Mouse (Mus musculus) adrenal gland, postnatal 4 days (tissue): Measurements from ENCODE around the gene Dhfr. TPM values are rescaled to one million over a fixed set of nuclear protein-coding genes. Genes with fewer than 3 reads are reported as not detected.

Experiments used
- DNase-seq, 2 experiments: peaks; one replicate each; pipeline ENCODE4 v3.0.0; 2021 to 2022; ENCODE audit warnings: low spot score in 2 of 2, mixed read lengths in 2 of 2
- long read RNA-seq, 2 experiments: library from polyadenylated mRNA; stranded (forward); transcript quantifications; one replicate each; pipeline ENCODE4 v2.0.0; 2021
- total RNA-seq, 2 experiments: library from RNA; stranded (reverse); gene quantifications; 2 replicates each; pipeline ENCODE4 v1.2.3; 2021

Dhfr gene
- 1 to 10 TPM; 9.4 to 9.6 TPM for total RNA-seq
- long read RNA-seq, experiment 1, full-length matches to known transcripts, result 29 of 33 reads
- long read RNA-seq, experiment 1, partial matches to known transcripts, result 0 of 33 reads
- long read RNA-seq, experiment 1, other reads (novel, unspliced or antisense), result 4 of 33 reads
- long read RNA-seq, experiment 2, full-length matches to known transcripts, result 26 of 30 reads
- long read RNA-seq, experiment 2, partial matches to known transcripts, result 0 of 30 reads
- long read RNA-seq, experiment 2, other reads (novel, unspliced or antisense), result 4 of 30 reads

DNA sequence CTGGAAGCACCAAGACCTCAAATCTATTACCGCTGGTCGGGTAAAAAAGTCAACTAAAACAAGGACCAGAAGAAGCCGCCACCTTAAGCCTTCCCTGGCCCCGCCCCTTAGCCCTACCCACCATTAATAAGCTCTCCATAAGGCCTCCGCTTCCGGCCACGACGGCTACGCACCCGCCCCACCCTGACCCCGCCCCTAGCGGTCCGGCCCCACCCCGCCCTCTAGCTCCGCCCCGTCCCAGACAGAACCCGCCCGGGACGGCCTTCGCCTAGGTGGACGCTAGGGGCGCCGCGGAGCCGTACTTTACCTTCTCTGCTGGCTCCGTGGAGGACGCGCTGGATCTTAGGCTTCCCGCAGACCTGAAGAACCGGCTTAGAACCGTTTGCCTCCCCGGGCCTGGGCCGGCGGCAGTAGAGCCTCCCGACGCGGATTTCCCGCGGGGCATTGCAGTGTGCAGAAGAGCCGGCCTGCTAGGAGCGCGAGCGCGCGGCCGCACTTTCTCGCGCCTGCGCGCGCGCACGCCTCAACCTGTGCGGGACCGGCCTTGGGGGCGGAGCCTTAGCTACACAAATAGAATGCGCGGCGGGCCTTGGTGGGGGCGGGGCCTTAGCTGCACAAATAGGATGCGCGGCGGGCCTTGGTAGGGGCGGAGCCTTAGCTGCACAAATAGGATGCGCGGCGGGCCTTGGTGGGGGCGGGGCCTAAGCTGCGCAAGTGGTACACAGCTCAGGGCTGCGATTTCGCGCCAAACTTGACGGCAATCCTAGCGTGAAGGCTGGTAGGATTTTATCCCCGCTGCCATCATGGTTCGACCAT is at the start of gene Dhfr, which contains the start of gene Msh3:
Gene Dhfr (plus strand): TSS at position 271 of the 816 bp plus-strand sequence.
Gene Msh3 (minus strand): TSS at position 548 of the 816 bp plus-strand sequence.
- peak; percentile 94 to 97 for DNase-seq

DNA sequence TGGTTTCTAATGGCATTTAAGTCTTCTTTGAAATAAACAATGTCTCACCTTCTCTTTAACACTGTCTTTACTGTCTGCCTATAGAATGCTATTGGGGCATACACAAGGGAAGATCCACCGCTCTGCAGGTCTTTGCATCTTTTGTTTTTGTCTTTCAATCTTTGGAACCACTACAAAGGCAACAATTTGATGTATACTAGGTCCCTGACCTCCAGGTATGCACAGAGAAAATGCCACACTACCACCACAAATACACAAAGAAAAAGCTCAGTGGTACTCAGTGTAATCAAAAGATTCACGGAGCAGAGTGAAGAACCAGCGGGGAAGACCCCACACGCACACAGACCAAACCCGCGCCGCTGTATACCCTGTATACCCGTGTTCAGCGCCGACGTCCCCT is 48.8 kb upstream of the Dhfr start, which contains the start of gene Gm20379:
Gene Gm20379 (plus strand): TSS at position 301 of the 400 bp plus-strand sequence.
- no peak for DNase-seq

DNA sequence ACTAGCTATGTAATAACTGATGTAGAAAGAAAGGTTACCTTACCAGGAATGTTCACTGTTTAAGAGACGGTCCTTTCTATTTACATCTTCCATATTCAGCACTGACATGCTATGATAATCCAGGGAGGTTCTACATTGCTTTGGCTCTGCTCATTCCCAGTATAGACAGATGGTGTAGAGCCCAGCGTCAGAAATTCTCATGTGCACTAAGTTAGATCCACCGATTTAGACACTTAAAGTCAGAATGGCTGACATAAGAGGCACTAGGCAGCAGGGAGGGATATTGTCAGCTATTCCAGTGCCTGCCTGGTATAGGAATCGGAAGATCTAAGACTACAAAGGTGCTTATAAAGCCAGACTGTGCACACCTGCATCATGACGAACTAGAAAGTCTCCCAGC is 39.9 kb upstream of the Dhfr start:
- DNase-seq, result no peak

DNA sequence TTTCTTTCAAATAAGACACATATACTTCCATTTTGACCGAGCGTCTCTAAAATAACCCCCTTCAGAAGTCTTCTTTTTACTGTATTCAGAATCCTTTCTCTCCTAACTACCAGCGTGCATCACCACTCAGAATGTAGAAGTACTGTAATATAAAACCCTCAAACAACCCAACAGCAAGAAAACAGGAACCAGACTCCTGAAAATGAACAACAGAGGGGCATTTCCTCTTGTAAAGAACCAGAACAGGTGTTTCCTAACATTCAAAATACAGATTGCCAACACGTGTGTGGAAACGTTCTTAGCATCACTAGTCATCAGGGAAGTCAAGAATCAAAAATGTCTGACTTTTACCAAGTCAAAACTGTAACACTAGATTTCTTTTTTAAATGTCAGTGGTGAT is 33.8 kb upstream of the Dhfr start:
- DNase-seq, result no peak

DNA sequence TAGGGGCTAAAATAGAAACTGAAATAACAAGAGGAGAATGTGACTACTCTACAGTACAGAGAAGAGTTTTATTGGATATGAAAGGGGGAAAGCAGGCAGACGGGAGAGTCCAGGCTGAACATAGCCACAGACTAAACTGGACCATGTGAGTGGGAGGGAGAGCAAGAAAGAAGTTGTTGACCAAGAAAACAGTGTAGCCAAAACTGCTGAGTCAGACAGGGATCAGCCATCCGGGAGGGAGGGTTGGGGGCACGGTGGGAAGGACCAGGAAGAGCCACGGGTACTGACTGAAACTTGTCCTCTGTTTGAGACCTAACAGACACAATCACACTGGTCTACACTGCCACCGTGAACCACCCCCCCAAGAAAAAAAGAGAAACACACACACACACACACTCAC is 28.5 kb upstream of the Dhfr start:
- DNase-seq, result no peak

DNA sequence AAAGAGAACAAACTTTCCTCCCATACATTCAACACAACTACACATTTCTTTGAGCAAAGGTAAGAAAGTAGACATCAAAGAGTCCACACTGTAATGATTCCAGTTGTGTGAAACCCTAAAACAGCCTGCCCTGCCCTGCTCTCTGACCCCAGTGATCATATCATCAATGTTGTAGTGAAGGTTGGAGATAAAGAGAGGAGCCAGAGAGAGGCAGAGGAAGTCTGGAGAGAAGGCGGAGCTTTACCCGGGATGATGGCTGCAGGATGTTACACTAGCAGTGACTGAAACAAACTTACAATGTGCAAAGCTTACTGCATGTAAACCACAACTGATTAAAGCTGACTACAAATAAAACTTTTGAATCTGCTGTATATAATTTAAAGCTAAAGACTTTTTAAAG is 26.5 kb upstream of the Dhfr start:
- no peak for DNase-seq

DNA sequence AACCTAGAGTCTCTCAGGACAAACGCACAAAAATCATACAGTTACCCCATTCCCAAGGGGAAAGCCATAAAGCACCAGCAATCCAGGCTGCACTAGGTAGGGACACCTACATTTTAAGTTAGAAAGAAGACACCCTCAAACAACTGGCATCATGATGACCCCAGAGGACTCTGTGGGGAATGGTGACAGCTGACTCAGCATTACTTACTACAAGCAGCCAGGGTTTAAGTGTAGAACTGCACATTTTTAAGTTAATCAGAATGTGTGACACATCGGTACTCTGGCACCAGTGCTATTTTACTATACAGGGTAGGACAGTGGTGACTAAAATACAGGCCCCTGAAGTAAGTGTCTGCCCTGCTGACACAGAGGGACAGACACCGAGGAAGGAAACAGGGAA is 23.9 kb upstream of the Dhfr start:
- DNase-seq, result no peak

DNA sequence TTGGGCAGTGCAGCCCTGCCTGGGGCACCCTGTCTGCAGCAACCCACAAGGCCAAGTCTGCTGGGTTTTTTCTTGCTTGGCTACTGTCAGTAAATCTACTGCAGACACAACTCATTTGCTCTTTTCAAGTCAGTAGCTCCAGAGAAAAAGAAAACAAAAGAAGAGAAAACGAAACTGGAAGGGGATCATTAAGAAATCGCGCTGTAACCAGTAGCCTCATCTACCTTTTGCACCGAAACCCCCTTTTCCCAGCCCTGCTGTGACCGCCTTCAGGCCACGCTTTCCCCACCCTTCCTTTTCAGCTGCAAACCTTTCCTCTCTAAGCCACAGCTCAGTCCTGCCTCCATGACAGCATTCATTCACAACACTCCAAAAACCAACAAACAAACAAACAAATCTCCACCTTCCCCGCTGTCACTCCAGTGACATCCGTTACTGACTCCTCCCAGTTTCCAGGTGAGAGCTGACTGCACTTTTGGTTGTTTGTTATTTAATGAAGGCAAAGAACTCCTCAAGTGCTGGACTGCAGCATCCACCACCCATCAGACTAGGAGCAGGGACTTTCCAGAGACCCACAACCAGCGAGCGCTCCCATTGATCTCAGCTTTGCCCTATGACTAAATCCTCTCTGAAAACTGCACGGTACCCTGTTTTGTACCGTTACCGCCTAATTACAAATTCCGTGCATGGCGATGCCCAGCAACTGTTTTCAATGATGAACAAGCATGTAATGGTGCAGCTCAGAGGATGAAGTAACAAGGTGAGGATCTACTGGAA is 22.2 kb upstream of the Dhfr start:
- DNase-seq, result no peak

DNA sequence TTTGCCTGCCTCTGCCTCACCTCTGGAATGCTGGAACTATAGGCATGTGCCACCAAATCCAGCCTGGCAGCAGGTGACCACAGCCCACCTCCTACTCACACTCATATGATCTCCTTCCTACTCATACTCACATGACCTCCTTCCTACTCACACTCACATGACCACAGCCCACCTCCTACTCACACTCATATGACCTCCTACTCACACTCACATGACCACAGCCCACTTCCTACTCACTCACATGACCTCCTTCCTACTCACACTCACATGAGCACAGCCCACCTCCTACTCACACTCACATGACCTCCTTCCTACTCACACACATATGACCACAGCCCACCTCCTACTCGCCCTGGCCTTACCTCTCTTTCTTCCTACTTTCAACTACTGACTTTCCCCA is 17.7 kb upstream of the Dhfr start:
- no peak for DNase-seq

DNA sequence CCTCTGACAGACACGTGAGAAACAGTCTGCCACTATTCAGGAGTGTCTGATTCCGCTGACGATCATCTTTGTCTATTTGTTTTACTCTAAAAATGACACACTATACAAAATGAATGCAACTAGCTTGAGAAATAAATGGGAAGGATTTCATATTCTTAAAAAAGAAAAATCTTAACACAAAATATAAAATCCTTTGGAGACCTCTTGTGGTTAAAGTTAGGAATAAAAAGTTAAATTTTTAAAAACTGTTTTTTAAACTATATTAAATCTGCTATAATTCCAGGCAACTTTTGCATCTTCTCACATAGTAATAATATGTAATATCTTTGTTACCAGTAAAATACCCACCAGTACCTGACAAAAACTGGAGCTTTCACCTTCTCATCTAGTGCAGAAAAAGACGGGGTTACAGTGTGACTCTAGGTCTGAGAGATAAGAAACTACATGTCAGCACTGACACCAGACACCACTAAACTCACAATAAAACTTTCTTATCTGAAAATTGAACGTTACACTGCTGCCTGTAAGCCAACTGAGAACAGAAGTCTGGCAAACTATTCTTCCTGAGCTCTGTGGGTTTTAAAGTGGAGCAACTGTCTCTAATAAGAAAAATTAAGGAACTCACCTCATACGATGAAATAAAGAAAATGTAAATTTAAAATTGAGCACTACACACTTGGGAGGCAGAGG is 16.6 kb upstream of the Dhfr start:
- DNase-seq, result no peak

DNA sequence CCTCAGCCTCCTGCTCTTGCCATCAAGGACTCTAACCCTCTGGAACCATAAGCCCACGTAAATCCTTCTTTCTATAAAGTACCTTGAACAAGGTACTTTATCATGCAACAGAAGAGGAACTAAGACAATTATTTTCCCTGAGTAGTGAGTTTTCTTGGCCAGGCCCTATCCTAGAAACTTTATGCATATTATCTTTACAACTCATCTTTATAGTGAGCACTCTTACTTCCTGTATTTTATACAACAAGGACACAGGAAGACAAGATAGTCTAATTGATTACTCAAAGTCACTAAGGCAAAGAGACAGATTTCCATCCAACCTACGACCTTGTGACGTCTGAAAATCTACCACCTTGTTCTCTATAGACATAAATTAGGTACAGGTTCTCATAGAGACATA is 14.7 kb upstream of the Dhfr start:
- DNase-seq, result no peak

DNA sequence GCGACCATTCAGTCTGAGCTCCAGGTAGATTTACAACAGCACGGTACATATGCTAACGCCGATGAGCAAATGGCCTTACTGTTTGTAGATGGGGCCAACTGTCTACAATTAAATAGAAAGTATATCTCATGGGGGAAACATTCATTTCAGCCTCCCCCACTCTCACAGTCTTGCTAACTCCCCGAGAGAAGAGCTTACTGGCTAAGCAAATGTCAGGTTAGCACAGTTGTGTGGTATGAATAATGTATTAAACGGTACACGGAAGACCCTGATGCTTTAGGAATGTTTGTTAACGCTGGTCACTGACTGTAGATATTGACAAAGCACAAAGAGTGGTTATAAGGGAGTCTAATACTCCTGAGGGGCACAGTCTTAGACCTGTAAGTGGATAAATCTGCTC is 10.5 kb upstream of the Dhfr start:
- no peak for DNase-seq

DNA sequence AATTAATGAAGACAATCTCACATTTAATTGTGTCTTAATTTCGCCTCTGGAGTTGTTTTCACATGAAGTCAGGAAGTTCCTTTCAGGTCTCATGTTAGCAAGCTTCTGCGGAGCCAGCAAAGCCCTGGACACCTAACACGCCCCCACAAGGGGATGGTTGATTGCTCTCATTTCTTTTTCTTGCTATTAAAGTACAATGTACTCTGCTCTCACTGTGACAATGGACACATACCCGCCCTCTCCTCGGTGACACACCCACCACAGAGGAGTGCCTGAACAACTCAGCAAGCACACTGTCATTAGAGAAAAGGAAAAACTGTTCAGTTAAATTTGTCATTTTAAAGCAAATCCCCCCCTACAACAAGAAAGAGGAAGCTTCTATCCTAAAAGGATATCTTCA is 8.2 kb upstream of the Dhfr start:
- no peak for DNase-seq

DNA sequence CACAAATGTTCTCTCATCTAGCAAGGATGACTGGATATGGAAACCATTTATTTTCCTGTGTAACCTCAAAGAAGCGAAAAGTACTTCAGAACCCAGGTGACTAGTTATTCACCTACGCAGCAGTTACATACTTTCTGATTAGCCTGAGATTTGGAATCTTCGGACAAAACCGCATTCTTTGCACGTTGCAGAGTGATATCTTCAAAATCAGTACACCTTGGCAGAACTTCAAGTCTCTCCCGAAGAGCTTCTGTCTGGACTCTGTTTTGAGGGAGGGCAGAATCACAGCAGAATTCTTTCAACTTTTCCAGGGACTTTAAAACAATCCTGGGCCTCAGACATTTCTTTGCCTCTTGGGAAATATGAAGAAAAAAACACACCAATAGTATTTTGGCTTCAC is 3.4 kb upstream of the Dhfr start:
- DNase-seq, result no peak

DNA sequence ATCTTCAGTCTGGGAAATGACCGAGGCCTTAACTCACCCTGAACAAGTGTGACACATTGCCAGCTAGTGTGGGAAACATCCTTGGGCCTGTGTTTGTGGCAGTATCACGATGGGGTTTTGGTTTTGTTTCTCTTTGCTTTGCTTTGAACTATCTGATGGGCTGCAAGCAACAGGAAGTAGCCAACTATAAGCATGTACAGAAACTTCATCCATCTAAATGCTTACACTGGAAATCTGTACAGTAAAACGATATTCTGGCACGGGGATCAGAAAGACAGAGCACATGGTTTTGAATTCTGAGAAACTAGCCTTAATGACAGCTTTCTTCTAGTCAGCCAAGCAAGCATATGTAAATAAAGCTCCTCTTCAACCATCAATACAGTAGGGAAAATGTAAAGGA is 570 bp upstream of the Dhfr start:
- no peak for DNase-seq

DNA sequence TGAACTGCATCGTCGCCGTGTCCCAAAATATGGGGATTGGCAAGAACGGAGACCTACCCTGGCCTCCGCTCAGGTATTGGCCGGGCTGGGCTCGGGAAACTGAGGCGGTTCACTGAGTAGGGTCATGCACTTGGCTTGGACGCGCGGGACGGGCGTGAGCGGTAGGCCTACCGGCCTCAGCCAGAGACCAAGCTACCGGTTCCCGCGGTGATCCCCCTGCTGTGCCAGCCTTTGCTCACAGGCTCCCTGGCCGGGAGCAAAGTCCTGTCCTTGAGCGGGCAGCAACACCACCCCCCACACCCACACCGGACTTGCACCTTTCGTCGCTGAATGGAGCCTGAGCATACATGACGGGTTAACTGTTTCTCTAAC is 732 bp downstream of the Dhfr start:
- DNase-seq, result peak in 1 of 2 experiments; percentile 15

DNA sequence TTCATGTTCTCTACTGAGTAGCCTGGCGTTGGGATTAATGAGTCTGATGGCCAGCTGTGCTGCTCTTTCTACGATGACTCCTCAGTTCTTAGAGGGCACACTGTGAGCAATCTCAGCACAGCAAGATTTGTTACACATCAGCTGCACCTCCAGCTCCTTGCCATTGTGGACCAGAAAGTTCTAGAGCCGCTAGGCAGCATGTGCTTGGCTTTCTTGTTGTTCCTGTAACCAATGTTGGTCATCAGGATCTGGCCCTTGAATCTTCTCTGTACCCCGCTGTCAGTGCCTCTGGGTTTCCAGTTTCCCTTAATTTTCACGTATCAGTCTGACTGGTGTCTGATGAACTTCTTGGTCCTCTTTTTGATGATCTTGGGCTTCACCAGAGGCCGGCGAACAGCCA is 1.9 kb downstream of the Dhfr start:
- no peak for DNase-seq

DNA sequence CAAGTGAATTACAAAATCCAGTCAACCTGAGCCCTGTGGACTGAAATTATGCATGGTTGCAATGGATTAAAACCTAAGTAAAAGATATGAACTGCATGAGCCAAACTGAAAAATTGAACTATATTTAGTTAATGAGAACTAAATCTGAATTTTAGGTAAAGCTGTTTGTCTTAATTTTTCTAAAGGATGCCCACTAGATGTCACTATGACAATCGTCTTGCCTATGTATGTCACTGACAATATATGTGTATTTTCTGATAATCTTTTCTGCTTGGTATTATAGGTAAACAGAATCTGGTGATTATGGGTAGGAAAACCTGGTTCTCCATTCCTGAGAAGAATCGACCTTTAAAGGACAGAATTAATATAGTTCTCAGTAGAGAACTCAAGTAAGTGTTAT is 3.1 kb downstream of the Dhfr start:
- no peak for DNase-seq

DNA sequence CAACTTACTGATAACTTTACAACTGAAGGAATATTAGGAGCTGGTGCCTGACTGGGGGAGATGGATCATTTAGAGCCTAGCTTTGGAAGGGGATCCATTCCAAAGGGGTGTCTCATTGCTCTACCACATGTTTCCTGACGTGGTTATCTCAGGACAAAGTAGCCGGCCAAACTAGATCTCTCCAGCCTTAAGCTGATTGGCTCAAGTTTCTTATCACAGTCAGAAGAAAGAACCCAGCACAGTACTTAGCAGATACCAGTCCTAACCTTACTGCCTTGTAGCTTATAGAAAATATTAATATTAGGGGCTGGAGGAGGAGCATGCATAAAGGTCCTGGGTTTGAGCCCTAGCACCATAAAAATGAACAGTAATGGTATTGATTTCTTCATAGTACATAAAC is 7.1 kb downstream of the Dhfr start:
- no peak for DNase-seq

DNA sequence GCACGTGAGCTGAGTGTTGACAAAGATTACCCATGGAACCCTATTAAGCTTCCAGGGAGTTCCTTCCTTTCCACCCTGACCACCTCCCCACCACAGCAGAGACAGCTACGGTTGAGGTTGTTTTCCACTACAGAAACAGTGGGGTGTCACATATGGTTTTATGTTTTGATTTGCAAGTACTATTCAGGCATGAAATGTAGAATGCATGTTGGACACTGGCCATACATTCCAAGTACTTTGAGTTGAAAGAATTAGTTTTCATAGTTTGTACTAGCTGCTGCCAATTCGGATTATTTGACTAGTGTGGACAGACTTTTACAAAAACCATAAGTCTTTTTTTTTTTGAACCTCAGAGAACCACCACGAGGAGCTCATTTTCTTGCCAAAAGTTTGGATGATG is 10.8 kb downstream of the Dhfr start:
- DNase-seq, result no peak

DNA sequence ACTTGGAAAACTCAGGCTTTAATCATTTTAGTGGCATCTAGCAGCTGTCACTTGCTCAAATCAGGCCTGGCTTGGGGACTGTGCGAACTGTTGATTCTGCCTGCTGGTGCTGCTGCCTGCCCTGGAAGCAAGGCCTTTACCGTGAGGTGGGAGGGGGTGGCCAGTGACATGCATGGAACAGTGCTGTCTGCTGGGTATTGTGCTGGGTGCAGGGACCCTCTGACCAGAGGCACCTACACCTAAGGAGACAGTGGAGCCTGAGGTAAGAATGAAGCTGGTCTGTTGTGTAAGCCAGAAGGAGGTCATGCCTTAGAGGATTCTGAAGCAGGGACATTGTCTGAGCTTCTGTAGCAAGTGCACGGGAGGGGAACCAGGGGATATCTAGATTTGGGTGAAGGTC is 16.3 kb downstream of the Dhfr start:
- no peak for DNase-seq
